Mouse (Mus musculus) MEL (cell line): Measurements from ENCODE around the gene Ptpn11. TPM values are rescaled to one million over a fixed set of nuclear protein-coding genes. Genes with fewer than 3 reads are reported as not detected.

Experiments used
- DNase-seq: peaks from one replicate; pipeline ENCODE4 v3.0.0; 2011; ENCODE audit warnings: low read depth, low spot score
- H3K27ac ChIP-seq: 2 replicates; pipeline ENCODE4 v1.5.1; 2012; ENCODE audit warnings: low read depth, mild to moderate bottlenecking, control low read depth, low read length, moderate library complexity; ENCODE audit not compliant: control insufficient read depth
- H3K27me3 ChIP-seq, 2 experiments: fragments of 150-350 bp in 1 of 2; sonication (generic) in 1 of 2; 2 replicates each; pipeline ENCODE4 v1.6.1; 2012; ENCODE audit warnings: low read length in 2 of 2, mild to moderate bottlenecking in 2 of 2, improper control_type of control experiment in 1 of 2, moderate library complexity in 1 of 2; ENCODE audit not compliant: insufficient read depth in 2 of 2, control insufficient read depth in 1 of 2
- H3K36me3 ChIP-seq, 2 experiments: 2 replicates each; pipeline ENCODE4 v1.6.1; 2012 to 2014; ENCODE audit warnings: low read length in 2 of 2, improper control_type of control experiment in 1 of 2, inconsistent platforms in 1 of 2, mild to moderate bottlenecking in 1 of 2; ENCODE audit not compliant: insufficient read depth in 2 of 2, control insufficient read depth in 1 of 2
- H3K4me1 ChIP-seq, 2 experiments: fragments of 150-350 bp in 1 of 2; sonication (generic) in 1 of 2; 2 replicates each; pipeline ENCODE4 v1.6.1; 2012; ENCODE audit warnings: low read length in 2 of 2, improper control_type of control experiment in 1 of 2, mild to moderate bottlenecking in 1 of 2; ENCODE audit not compliant: insufficient read depth in 2 of 2, control insufficient read depth in 1 of 2
- H3K4me3 ChIP-seq, 2 experiments: fragments of 150-350 bp in 1 of 2; sonication (generic) in 1 of 2; 2 replicates each; pipeline ENCODE4 v1.5.1; 2012; ENCODE audit warnings: low read depth in 2 of 2, low read length in 2 of 2, mild to moderate bottlenecking in 2 of 2, moderate library complexity in 2 of 2, control low read depth in 1 of 2, improper control_type of control experiment in 1 of 2; ENCODE audit not compliant: control insufficient read depth in 1 of 2, insufficient read depth in 1 of 2
- H3K79me2 ChIP-seq: 2 replicates; pipeline ENCODE4 v1.6.1; 2012; ENCODE audit warnings: mild to moderate bottlenecking, low read length, moderate library complexity; ENCODE audit not compliant: control insufficient read depth, poor library complexity, insufficient read depth
- H3K9ac ChIP-seq: 2 replicates; pipeline ENCODE4 v1.6.1; 2012; ENCODE audit warnings: low read depth, mild to moderate bottlenecking, control low read depth, low read length, moderate library complexity; ENCODE audit not compliant: control insufficient read depth, poor library complexity, severe bottlenecking
- H3K9me3 ChIP-seq: fragments of 150-350 bp; sonication (generic); replicated peaks from 2 replicates; pipeline ENCODE4 v1.6.1; 2012; ENCODE audit warnings: mild to moderate bottlenecking, low read length, improper control_type of control experiment, moderate library complexity; ENCODE audit not compliant: insufficient read depth
- BHLHE40 ChIP-seq: IDR thresholded peaks from 2 replicates; pipeline ENCODE4 v1.6.1; 2012; ENCODE audit warnings: low read depth, mild to moderate bottlenecking, inconsistent platforms, low read length, improper control_type of control experiment, borderline replicate concordance
- E2F4 ChIP-seq: IDR thresholded peaks from 2 replicates; pipeline ENCODE4 v1.6.1; 2011; ENCODE audit warnings: low read depth, low read length, improper control_type of control experiment, borderline replicate concordance
- ELF1 ChIP-seq: IDR thresholded peaks from 2 replicates; pipeline ENCODE4 v1.6.1; 2014; ENCODE audit warnings: low read depth, mild to moderate bottlenecking, inconsistent platforms, low read length, improper control_type of control experiment, moderate library complexity
- ETS1 ChIP-seq: IDR thresholded peaks from 2 replicates; pipeline ENCODE4 v1.6.1; 2012; ENCODE audit warnings: low read depth, mild to moderate bottlenecking, inconsistent platforms, low read length, improper control_type of control experiment, moderate library complexity
- GABPA ChIP-seq: IDR thresholded peaks from 2 replicates; pipeline ENCODE4 v1.6.1; 2012; ENCODE audit warnings: low read depth, mild to moderate bottlenecking, inconsistent platforms, low read length, improper control_type of control experiment, moderate library complexity
- JUND ChIP-seq: IDR thresholded peaks from 2 replicates; pipeline ENCODE4 v1.6.1; 2011; ENCODE audit warnings: low read depth, mild to moderate bottlenecking, improper control_type of control experiment, low read length
- MAFK ChIP-seq: IDR thresholded peaks from 2 replicates; pipeline ENCODE4 v1.6.1; 2011; ENCODE audit warnings: low read depth, mild to moderate bottlenecking, low read length, improper control_type of control experiment, borderline replicate concordance
- MAX ChIP-seq: IDR thresholded peaks from 2 replicates; pipeline ENCODE4 v1.6.1; 2011; ENCODE audit warnings: low read length, improper control_type of control experiment
- MXI1 ChIP-seq: IDR thresholded peaks from 2 replicates; pipeline ENCODE4 v1.6.1; 2011; ENCODE audit warnings: mild to moderate bottlenecking, low read depth, low read length, improper control_type of control experiment
- POLR2A ChIP-seq, 2 experiments: IDR thresholded peaks; 2 replicates each; pipeline ENCODE4 v1.6.1; 2011 to 2012; ENCODE audit warnings: low read length in 2 of 2, mild to moderate bottlenecking in 2 of 2, control low read depth in 1 of 2, improper control_type of control experiment in 1 of 2, low read depth in 1 of 2, moderate library complexity in 1 of 2; ENCODE audit not compliant: control insufficient read depth in 1 of 2, insufficient read depth in 1 of 2, poor library complexity in 1 of 2
- POLR2AphosphoS5 ChIP-seq: IDR thresholded peaks from 2 replicates; pipeline ENCODE4 v1.6.1; 2012; ENCODE audit warnings: low read depth, borderline replicate concordance, mild to moderate bottlenecking, inconsistent platforms, low read length, moderate library complexity, mixed read lengths
- RAD21 ChIP-seq: IDR thresholded peaks from 2 replicates; pipeline ENCODE4 v1.6.1; 2011; ENCODE audit warnings: mild to moderate bottlenecking, low read depth, low read length, improper control_type of control experiment
- RCOR1 ChIP-seq: IDR thresholded peaks from 2 replicates; pipeline ENCODE4 v1.6.1; 2012; ENCODE audit warnings: low read depth, mild to moderate bottlenecking, inconsistent platforms, low read length, improper control_type of control experiment
- TBP ChIP-seq: IDR thresholded peaks from 2 replicates; pipeline ENCODE4 v1.8.0; 2011; ENCODE audit warnings: low read depth, low read length, improper control_type of control experiment
- TCF12 ChIP-seq: IDR thresholded peaks from 2 replicates; pipeline ENCODE4 v1.6.1; 2014; ENCODE audit warnings: low read depth, mild to moderate bottlenecking, inconsistent platforms, low read length, improper control_type of control experiment, moderate library complexity
- UBTF ChIP-seq: IDR thresholded peaks from 2 replicates; pipeline ENCODE4 v1.6.1; 2012; ENCODE audit warnings: low read depth, mild to moderate bottlenecking, inconsistent platforms, low read length, improper control_type of control experiment, moderate library complexity, borderline replicate concordance; ENCODE audit not compliant: insufficient read depth
- USF1 ChIP-seq: IDR thresholded peaks from 2 replicates; pipeline ENCODE4 v1.6.1; 2014; ENCODE audit warnings: low read depth, mild to moderate bottlenecking, inconsistent platforms, low read length, improper control_type of control experiment, moderate library complexity
- ZC3H11A ChIP-seq: IDR thresholded peaks from 2 replicates; pipeline ENCODE4 v1.6.1; 2012; ENCODE audit warnings: low read depth, mild to moderate bottlenecking, inconsistent platforms, low read length, improper control_type of control experiment
- polyA plus RNA-seq, 2 experiments: library from polyadenylated mRNA; stranded (reverse) in 1 of 2; unstranded in 1 of 2; fragments of >175 nt in 1 of 2; fragments of >200 nt in 1 of 2; gene quantifications; 2 replicates each; pipeline versions ENCODE4 v1.2.1 to v1.2.4; 2012; ENCODE audit warnings: low replicate concordance in 2 of 2, low read depth in 1 of 2; ENCODE audit not compliant: insufficient read length in 2 of 2, insufficient read depth in 1 of 2, missing spikeins in 1 of 2
- total RNA-seq: library from RNA; depleted of rRNA; stranded (reverse); fragments of 300-350 nt; gene quantifications from 2 replicates; pipeline ENCODE4 v1.2.3, GENCODE M21; 2012

Ptpn11 gene
- total and polyA plus RNA-seq, 3 experiments: 43.6 to 55.0 (median 46.5) TPM

DNA sequence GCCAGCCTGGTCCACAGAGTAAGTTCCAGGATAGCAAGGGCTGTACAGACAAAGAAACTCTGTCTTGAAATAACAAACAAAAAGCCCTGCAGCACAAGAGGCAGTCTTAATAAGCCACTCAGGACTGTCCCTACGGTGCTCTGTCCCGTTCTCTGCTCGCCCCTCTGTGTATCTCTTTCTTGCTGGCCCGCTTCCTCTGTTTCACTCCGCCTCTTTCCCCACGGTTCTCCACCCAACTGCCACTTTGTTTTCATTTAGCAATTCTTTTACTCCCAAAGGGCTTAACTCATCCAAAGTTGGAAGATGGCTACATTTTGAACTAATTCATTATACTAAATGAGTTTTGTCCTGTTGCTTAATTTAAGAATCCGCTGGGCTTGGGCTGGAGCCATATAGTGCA is 50.9 kb downstream of the Ptpn11 start (continued):
- TF ChIP-seq BHLHE40: no peak

DNA sequence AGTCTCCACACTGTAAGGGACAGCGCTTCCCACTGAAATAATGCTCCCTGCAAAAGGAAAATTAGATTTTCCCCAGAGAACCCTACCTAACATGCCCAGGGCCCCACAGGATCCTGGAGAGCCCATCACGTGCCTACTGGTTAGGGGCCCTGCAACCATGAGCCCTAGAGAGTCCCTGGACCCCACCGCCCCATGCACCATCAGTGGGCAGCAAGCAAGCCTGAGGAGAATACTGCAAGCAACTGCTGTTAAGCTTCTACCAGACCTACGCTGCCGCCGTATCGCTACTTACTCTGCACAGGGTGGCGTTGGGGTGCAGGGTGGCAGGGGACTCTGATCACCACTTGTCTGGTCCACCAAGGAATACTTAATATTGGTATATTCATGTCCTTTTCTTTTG is 54.1 kb downstream of the Ptpn11 start:
- DNase-seq: no peak
- Histone ChIP-seq H3K9ac (no peak overlapping the region), H3K4me1 (no peaks in the 10 kb centered on the region), H3K4me3 (no peak overlapping the region), H3K27ac (no peak overlapping the region), H3K9me3 (no peaks in the 10 kb centered on the region), H3K27me3 (no peaks in the 10 kb centered on the region), H3K79me2 (no peaks in the 10 kb centered on the region), H3K36me3 (peaks cover 0 to 5% of the 10 kb centered on the region in 2 experiments; a peak in 2 of 4 replicates)
- TF ChIP-seq E2F4 (no peak), POLR2A (IDR thresholded peaks at IDR 0.05; ENCODE audit: control insufficient read depth in 1 of 2, insufficient read depth in 1 of 2, low read depth in 1 of 2, low read length in 2 of 2, poor library complexity in 1 of 2) (no peak), UBTF (no peak), POLR2AphosphoS5 (no peak), ELF1 (no peak), MXI1 (no peak), TCF12 (no peak), USF1 (no peak), GABPA (no peak), MAX (no peak), ETS1 (no peak), MAFK (no peak), ZC3H11A (no peak), JUND (no peak), TBP (no peak), RAD21 (no peak)

DNA sequence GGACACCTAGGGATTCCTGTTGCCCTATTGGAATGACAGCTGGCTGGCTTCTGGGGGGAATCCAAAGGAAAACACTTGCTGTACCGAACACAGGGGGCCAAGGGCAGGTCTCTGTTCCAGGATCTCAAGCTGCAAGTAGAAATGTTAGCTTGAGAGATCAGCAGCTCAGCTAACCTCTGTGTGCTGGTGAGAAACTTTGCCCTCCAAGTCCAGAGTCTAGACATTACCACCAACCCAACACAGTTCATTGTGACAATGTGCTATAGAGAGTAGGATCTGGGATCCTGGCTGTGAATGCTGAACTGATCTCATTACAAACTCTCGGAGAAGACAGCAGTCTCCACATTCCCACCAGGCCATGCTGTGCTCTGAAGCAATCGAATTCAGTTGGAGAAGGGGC is 59.4 kb downstream of the Ptpn11 start:
- no peaks in the 10 kb centered on the region; a peak in 2 of 4 replicates for H3K36me3 ChIP-seq
- TF ChIP-seq GABPA (no peak), RCOR1 (no peak)

More for the DNA sequence above, 59.4 kb downstream of the Ptpn11 start:
- no peaks in the 10 kb centered on the region for H3K27me3 ChIP-seq
- no peak for DNase-seq
- no peaks in the 10 kb centered on the region for H3K4me1 ChIP-seq
- no peak overlapping the region for H3K27ac ChIP-seq
- no peaks in the 10 kb centered on the region for H3K9me3 ChIP-seq
- no peak overlapping the region for H3K4me3 ChIP-seq
- no peak overlapping the region for H3K9ac ChIP-seq
- H3K79me2 ChIP-seq: no peaks in the 10 kb centered on the region
